Mouse (Mus musculus) stomach, embryonic 15.5 days (tissue): Measurements from ENCODE around the gene Kifc1. TPM values are rescaled to one million over a fixed set of nuclear protein-coding genes. Genes with fewer than 3 reads are reported as not detected.
"Not testable (repeated sequence)": the region's sequence is repeated elsewhere in the genome, so short reads cannot be mapped to it uniquely, and the experiment has no call there.

ENCODE experiments used
- ATAC-seq: fragments of 200-750 bp; cut with Nextera tagmentation; 2 replicates; pipeline ENCODE4 v1.8.0; 2017; ENCODE audit warnings: low read depth, moderate number of reproducible peaks, moderate TSS enrichment; ENCODE audit not compliant: insufficient read depth, low FRiP score
- H3K27ac ChIP-seq: fragments of 300-500 bp; sonication (generic); 2 replicates; pipeline ENCODE4 v1.5.1; 2015; ENCODE audit warnings: mild to moderate bottlenecking, inconsistent platforms
- H3K27me3 ChIP-seq: fragments of 300-500 bp; sonication (generic); replicated peaks from 2 replicates; pipeline ENCODE4 v1.6.1; 2015; ENCODE audit warnings: inconsistent platforms
- H3K36me3 ChIP-seq: fragments of 300-500 bp; sonication (generic); 2 replicates; pipeline ENCODE4 v1.6.1; 2015; ENCODE audit warnings: inconsistent platforms
- H3K4me1 ChIP-seq: fragments of 300-500 bp; sonication (generic); 2 replicates; pipeline ENCODE4 v1.6.1; 2015; ENCODE audit warnings: inconsistent platforms
- H3K4me2 ChIP-seq: fragments of 300-500 bp; sonication (generic); 2 replicates; pipeline ENCODE4 v1.6.1; 2015; ENCODE audit warnings: mild to moderate bottlenecking, inconsistent platforms
- H3K4me3 ChIP-seq: fragments of 300-500 bp; sonication (generic); replicated peaks from 2 replicates; pipeline ENCODE4 v1.5.1; 2015; ENCODE audit warnings: inconsistent platforms
- H3K9ac ChIP-seq: fragments of 300-500 bp; sonication (generic); 2 replicates; pipeline ENCODE4 v1.6.1; 2015; ENCODE audit warnings: inconsistent platforms
- H3K9me3 ChIP-seq: fragments of 300-500 bp; sonication (generic); 2 replicates; pipeline ENCODE4 v1.6.1; 2016; ENCODE audit warnings: inconsistent platforms
- WGBS: fragments of 180-500 bp; shearing (Covaris S2); methylation state at CpG from one replicate; pipeline ENCODE4 v1.1.7; 2015; 5-methylcytosine and 5-hydroxymethylcytosine counted together
- polyA plus RNA-seq: library from polyadenylated mRNA; unstranded; fragments of >200 nt; fragmentation: Nextera tagmentation; extraction: Ambion mirVana; gene quantifications from 2 replicates; pipeline ENCODE4 v1.2.1, GENCODE M21; 2015

Kifc1 gene
- polyA plus RNA-seq, 1 experiment from 2014 or later: 7.7 TPM

DNA sequence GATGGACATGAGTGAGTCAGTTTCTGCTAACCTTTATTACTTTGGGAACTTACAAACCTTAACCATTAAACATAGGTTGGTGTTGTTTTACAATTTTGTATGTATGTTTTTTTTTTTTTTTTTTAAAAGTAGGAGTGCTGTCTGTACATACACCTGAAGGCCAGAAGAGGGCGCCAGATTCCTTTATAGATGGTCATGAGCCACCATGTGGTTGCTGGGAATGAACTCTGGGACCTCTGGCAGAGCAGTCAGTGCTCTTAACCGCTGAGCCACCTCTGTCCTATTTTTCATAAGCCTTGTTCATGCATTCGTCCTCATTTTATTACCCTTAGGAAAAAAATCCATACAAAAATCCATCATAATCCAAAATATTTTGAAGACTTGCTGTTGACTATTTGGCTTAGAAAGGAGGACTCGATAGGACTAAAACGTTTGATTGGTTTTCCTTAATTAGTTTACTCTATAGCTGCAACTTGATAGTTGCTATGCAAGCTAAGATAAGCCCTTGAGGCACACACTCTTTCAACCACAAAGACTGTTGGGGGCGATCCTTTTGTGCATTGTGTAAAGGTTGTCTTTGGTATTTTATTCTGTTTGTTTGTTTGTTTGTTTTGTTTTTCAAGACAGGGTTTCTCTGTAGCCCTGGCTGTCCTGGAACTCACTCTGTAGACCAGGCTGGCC lies 6.8 kb upstream of the Kifc1 start:
- ATAC-seq: no peak

GRCm38 (mm10) chr17:33893011-33893410 lies 2.5 kb upstream of the Kifc1 start:
- not testable (repeated sequence) for ATAC-seq, H3K9me3 ChIP-seq, H3K4me1 ChIP-seq, H3K27ac ChIP-seq, H3K36me3 ChIP-seq, H3K4me3 ChIP-seq, H3K4me2 ChIP-seq, H3K9ac ChIP-seq, H3K27me3 ChIP-seq
- WGBS: 67% methylated on average over 4 of the region's 4 CpGs

More for the DNA sequence above, 6.8 kb upstream of the Kifc1 start:
- H3K9me3 ChIP-seq: no peaks in the 10 kb centered on the region
- no peak overlapping the region for H3K4me2 ChIP-seq
- no peaks in the 10 kb centered on the region for H3K27me3 ChIP-seq
- no peak overlapping the region for H3K9ac ChIP-seq
- H3K27ac ChIP-seq: no peak overlapping the region
- no peaks in the 10 kb centered on the region for H3K4me1 ChIP-seq
- WGBS: 36% methylated on average over 6 of the region's 6 CpGs
- no peak overlapping the region for H3K4me3 ChIP-seq
- no peaks in the 10 kb centered on the region for H3K36me3 ChIP-seq

DNA sequence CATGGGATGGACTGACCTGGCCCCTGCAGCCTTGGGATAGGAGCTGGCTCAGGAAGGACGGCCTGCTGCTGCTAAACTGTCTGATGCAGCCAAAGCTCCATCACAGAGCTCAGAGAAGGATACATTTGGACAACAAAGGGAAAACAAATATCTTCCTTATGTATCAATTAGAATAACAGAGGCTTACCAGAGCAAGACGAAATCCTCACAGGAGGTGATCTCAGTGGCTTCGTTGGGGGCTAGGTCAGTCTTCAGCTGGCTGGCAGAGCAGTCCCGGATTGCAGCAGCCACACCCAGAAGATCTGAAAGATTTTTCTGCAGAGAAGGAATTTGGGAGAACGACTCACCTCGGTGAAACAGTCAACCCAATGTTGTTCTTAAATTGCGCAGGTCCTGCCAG lies 2.0 kb upstream of the Kifc1 start:
- Histone ChIP-seq H3K27me3 (no peaks in the 10 kb centered on the region), H3K4me3 (no peak overlapping the region), H3K4me1 (peaks cover 8% of the 10 kb centered on the region; the same call in 1 of the 2 replicates), H3K36me3 (no peaks in the 10 kb centered on the region), H3K4me2 (no peak overlapping the region), H3K27ac (no peak overlapping the region; the same call in 1 of the 2 replicates), H3K9me3 (no peaks in the 10 kb centered on the region), H3K9ac (no peak overlapping the region)
- ATAC-seq: no peak
- WGBS: 21% methylated on average over 7 of the region's 7 CpGs

GRCm38 (mm10) chr17:33891892-33892291 lies 1.4 kb upstream of the Kifc1 start:
- WGBS: 68% methylated on average over 6 of the region's 6 CpGs
- not testable (repeated sequence) for H3K9me3 ChIP-seq, H3K9ac ChIP-seq, H3K4me1 ChIP-seq, H3K4me2 ChIP-seq, ATAC-seq, H3K36me3 ChIP-seq, H3K27ac ChIP-seq, H3K27me3 ChIP-seq, H3K4me3 ChIP-seq

GRCm38 (mm10) chr17:33891357-33891756 lies 896 bp upstream of the Kifc1 start:
- Histone ChIP-seq H3K27ac (no peak overlapping the region), H3K9ac (no peak overlapping the region), H3K27me3 (no peaks in the 10 kb centered on the region), H3K4me2 (no peak overlapping the region), H3K4me3 (no peak overlapping the region), H3K4me1 (peaks cover 8% of the 10 kb centered on the region; the same call in 1 of the 2 replicates), H3K36me3 (no peaks in the 10 kb centered on the region), H3K9me3 (no peaks in the 10 kb centered on the region)
- 69% methylated on average over 2 of the region's 2 CpGs for WGBS
- ATAC-seq: no peak

- WGBS: under 1% methylated on average over 44 of the region's 44 CpGs
- not testable (repeated sequence) for H3K4me1 ChIP-seq, H3K36me3 ChIP-seq, H3K27me3 ChIP-seq, H3K9me3 ChIP-seq
- H3K4me2 ChIP-seq: peak overlapping the region; percentile 62
- H3K4me3 ChIP-seq: peak overlapping the region; percentile 67
- H3K27ac ChIP-seq: peak overlapping the region; percentile 28; the same call in 1 of the 2 replicates
- ATAC-seq: peak; percentile 4; the same call in 1 of the 2 replicates
- peak overlapping the region; percentile 54 for H3K9ac ChIP-seq
These were observed 424 bp downstream of the Kifc1 start for GRCm38 (mm10) chr17:33889941-33890532.

GRCm38 (mm10) chr17:33888230-33888629 lies 2.2 kb downstream of the Kifc1 start:
- not testable (repeated sequence) for H3K27me3 ChIP-seq, H3K9me3 ChIP-seq, H3K9ac ChIP-seq, H3K27ac ChIP-seq, H3K4me3 ChIP-seq, ATAC-seq, H3K36me3 ChIP-seq, H3K4me1 ChIP-seq
- H3K4me2 ChIP-seq: peak overlapping the region; percentile 23; the same call in 1 of the 2 replicates

DNA sequence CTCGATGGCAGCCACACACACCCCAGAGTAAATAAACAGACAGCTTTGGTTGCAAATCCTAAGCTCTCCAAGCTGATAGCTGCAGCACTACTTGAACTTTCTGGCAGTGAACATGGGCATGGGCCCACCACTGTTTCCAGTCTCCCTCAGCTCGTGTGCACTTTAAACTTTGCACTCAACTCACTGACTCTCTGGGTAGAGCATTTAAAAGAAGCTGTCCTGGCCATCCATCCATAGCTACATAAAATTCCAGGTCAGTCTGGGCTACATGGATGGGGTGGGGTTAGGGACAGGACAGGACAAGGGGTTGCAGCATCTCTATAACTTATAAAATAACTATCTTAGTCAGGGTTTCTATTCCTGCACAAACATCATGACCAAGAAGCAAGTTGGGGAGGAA lies 2.7 kb downstream of the Kifc1 start:
- not testable (repeated sequence) for H3K4me2 ChIP-seq, ATAC-seq, H3K9me3 ChIP-seq, H3K27me3 ChIP-seq, H3K36me3 ChIP-seq, H3K27ac ChIP-seq, H3K4me1 ChIP-seq, H3K9ac ChIP-seq, H3K4me3 ChIP-seq
- 31% methylated on average over 2 of the region's 2 CpGs for WGBS

- not testable (repeated sequence) for H3K27me3 ChIP-seq, H3K9me3 ChIP-seq, H3K27ac ChIP-seq, H3K4me3 ChIP-seq, H3K4me1 ChIP-seq, H3K9ac ChIP-seq, ATAC-seq, H3K4me2 ChIP-seq
- WGBS: 95% methylated on average over 8 of the region's 11 CpGs
- peaks cover 16% of the 10 kb centered on the region for H3K36me3 ChIP-seq
These were observed 6.1 kb downstream of the Kifc1 start for GRCm38 (mm10) chr17:33884320-33884719.

- H3K9ac ChIP-seq, H3K36me3 ChIP-seq, H3K4me3 ChIP-seq, H3K27me3 ChIP-seq, H3K4me1 ChIP-seq, ATAC-seq, H3K27ac ChIP-seq, H3K4me2 ChIP-seq, H3K9me3 ChIP-seq: not testable (repeated sequence)
- 77% methylated on average over 5 of the region's 5 CpGs for WGBS
These were observed 14.7 kb downstream of the Kifc1 start for GRCm38 (mm10) chr17:33875797-33876196.

GRCm38 (mm10) chr17:33874411-33874810 lies 16.1 kb downstream of the Kifc1 start:
- no peak for ATAC-seq
- Histone ChIP-seq H3K27me3 (no peaks in the 10 kb centered on the region), H3K9ac (no peak overlapping the region), H3K36me3 (0 out of 2 replicates have a peak, but pooled peaks cover 3% of the 10 kb centered on the region), H3K27ac (no peak overlapping the region), H3K4me1 (no peaks in the 10 kb centered on the region), H3K4me2 (no peak overlapping the region), H3K4me3 (no peak overlapping the region), H3K9me3 (no peaks in the 10 kb centered on the region)
- 80% methylated on average over 11 of the region's 11 CpGs for WGBS

- not testable (repeated sequence) for H3K4me1 ChIP-seq, H3K9me3 ChIP-seq, ATAC-seq, H3K4me2 ChIP-seq, H3K4me3 ChIP-seq, H3K36me3 ChIP-seq, H3K27me3 ChIP-seq, H3K27ac ChIP-seq, H3K9ac ChIP-seq
- WGBS: 87% methylated on average over 3 of the region's 12 CpGs
These were observed 16.9 kb downstream of the Kifc1 start, which contains the start of gene Gm7029 for GRCm38 (mm10) chr17:33873537-33873936. Gm7029 (plus strand) TSS chr17:33873837.
